Mouse (Mus musculus) adrenal gland, adult 18-20 months (tissue): ENCODE results near the gene Plagl2. TPM values are rescaled to one million over a fixed set of nuclear protein-coding genes. Genes with fewer than 3 reads are reported as not detected.

Experiments
- DNase-seq, 2 experiments: peaks; one replicate each; pipeline ENCODE4 v3.0.0; 2021 to 2022; ENCODE audit warnings: low spot score in 2 of 2
- total RNA-seq, 2 experiments: library from RNA; stranded (reverse); gene quantifications; 1 replicate in 1 of 2; 2 replicates in 1 of 2; pipeline ENCODE4 v1.2.3; 2021

Gene Plagl2
- total RNA-seq, 2 experiments from 2014 or later = 8.3 to 9.1 TPM

- DNase-seq = peak in 1 of 2 experiments; percentile 28
These were observed 1.3 kb downstream of the Plagl2 start for GRCm38 (mm10) chr2:153239860-153240480.

- DNase-seq = no peak
These were observed 2.0 kb downstream of the Plagl2 start for GRCm38 (mm10) chr2:153239021-153239859.

- no peak for DNase-seq
These were observed 2.8 kb downstream of the Plagl2 start for GRCm38 (mm10) chr2:153238406-153238805.

GRCm38 (mm10) chr2:153237891-153238290 lies 3.3 kb downstream of the Plagl2 start:
- no peak for DNase-seq

- DNase-seq = no peak
These were observed 4.0 kb downstream of the Plagl2 start for GRCm38 (mm10) chr2:153237193-153237592.

GRCm38 (mm10) chr2:153228523-153228922 lies 12.7 kb downstream of the Plagl2 start:
- DNase-seq = no peak

GRCm38 (mm10) chr2:153227959-153228358 lies 13.3 kb downstream of the Plagl2 start:
- DNase-seq = no peak

- DNase-seq = no peak
These were observed 15.7 kb downstream of the Plagl2 start for GRCm38 (mm10) chr2:153225595-153225953.

- DNase-seq = peak in 1 of 2 experiments; percentile 36
These were observed 16.2 kb downstream of the Plagl2 start, which contains the start of gene Tspyl3 for GRCm38 (mm10) chr2:153224946-153225594. Gene Tspyl3, minus strand, starts transcription at chr2:153225441.

- no peak for DNase-seq
These were observed 18.7 kb downstream of the Plagl2 start for GRCm38 (mm10) chr2:153222566-153222965.

GRCm38 (mm10) chr2:153222130-153222529 lies 19.1 kb downstream of the Plagl2 start:
- no peak for DNase-seq

GRCm38 (mm10) chr2:153221620-153222019 lies 19.6 kb downstream of the Plagl2 start:
- DNase-seq = no peak

GRCm38 (mm10) chr2:153218516-153218915 lies 22.7 kb downstream of the Plagl2 start:
- no peak for DNase-seq

GRCm38 (mm10) chr2:153217826-153218340 lies 23.3 kb downstream of the Plagl2 start:
- no peak for DNase-seq

- no peak for DNase-seq
These were observed 25.8 kb downstream of the Plagl2 start for GRCm38 (mm10) chr2:153215421-153215820.

GRCm38 (mm10) chr2:153214771-153215259 lies 26.4 kb downstream of the Plagl2 start:
- no peak for DNase-seq

- no peak for DNase-seq
These were observed 27.9 kb downstream of the Plagl2 start for GRCm38 (mm10) chr2:153213351-153213750.

GRCm38 (mm10) chr2:153211451-153211850 lies 29.8 kb downstream of the Plagl2 start:
- DNase-seq = no peak

GRCm38 (mm10) chr2:153209286-153209685 lies 31.9 kb downstream of the Plagl2 start:
- DNase-seq = no peak

- no peak for DNase-seq
These were observed 33.1 kb downstream of the Plagl2 start for GRCm38 (mm10) chr2:153208149-153208548.

GRCm38 (mm10) chr2:153202766-153203165 lies 38.5 kb downstream of the Plagl2 start:
- peak in 1 of 2 experiments; percentile 42 for DNase-seq
